Mouse (Mus musculus) liver, embryonic 15.5 days (tissue): Measurements from ENCODE around the gene Cyp2s1. TPM values are rescaled to one million over a fixed set of nuclear protein-coding genes. Genes with fewer than 3 reads are reported as not detected.

Experiments used
- ATAC-seq: fragments of 200-750 bp; cut with Nextera tagmentation; 2 replicates; pipeline ENCODE4 v1.8.0; 2017; ENCODE audit warnings: moderate number of reproducible peaks, mild to moderate bottlenecking, moderate library complexity; ENCODE audit not compliant: insufficient read depth
- H3K27ac ChIP-seq: fragments of 300-500 bp; sonication (generic); replicated peaks from 2 replicates; pipeline ENCODE4 v1.5.1; 2015; ENCODE audit warnings: mild to moderate bottlenecking, inconsistent platforms
- H3K27me3 ChIP-seq: fragments of 300-500 bp; sonication (generic); 2 replicates; pipeline ENCODE4 v1.6.1; 2015; ENCODE audit warnings: mild to moderate bottlenecking, inconsistent platforms
- H3K36me3 ChIP-seq: fragments of 300-500 bp; sonication (generic); replicated peaks from 2 replicates; pipeline ENCODE4 v1.6.1; 2015; ENCODE audit warnings: moderate library complexity, mild to moderate bottlenecking, inconsistent platforms
- H3K4me1 ChIP-seq: fragments of 300-500 bp; sonication (generic); replicated peaks from 2 replicates; pipeline ENCODE4 v1.6.1; 2015; ENCODE audit warnings: inconsistent platforms
- H3K4me2 ChIP-seq: fragments of 300-500 bp; sonication (generic); 2 replicates; pipeline ENCODE4 v1.6.1; 2015; ENCODE audit warnings: moderate library complexity, mild to moderate bottlenecking, inconsistent platforms
- H3K4me3 ChIP-seq: fragments of 300-500 bp; sonication (generic); replicated peaks from 2 replicates; pipeline ENCODE4 v1.5.1; 2015; ENCODE audit warnings: mild to moderate bottlenecking, inconsistent platforms
- H3K9ac ChIP-seq: fragments of 300-500 bp; sonication (generic); 2 replicates; pipeline ENCODE4 v1.6.1; 2015; ENCODE audit warnings: moderate library complexity, mild to moderate bottlenecking, inconsistent platforms
- H3K9me3 ChIP-seq: fragments of 300-500 bp; sonication (generic); replicated peaks from 2 replicates; pipeline ENCODE4 v1.6.1; 2016; ENCODE audit warnings: inconsistent platforms
- WGBS: fragments of 180-500 bp; shearing (Covaris S2); methylation state at CpG from one replicate; pipeline ENCODE4 v1.1.7; 2015; ENCODE audit warnings: mixed read lengths; ENCODE audit not compliant: insufficient replicate concordance; 5-methylcytosine and 5-hydroxymethylcytosine counted together
- polyA plus RNA-seq: library from polyadenylated mRNA; unstranded; fragments of >200 nt; fragmentation: Nextera tagmentation; extraction: Ambion mirVana; gene quantifications from 2 replicates; pipeline ENCODE4 v1.2.1, GENCODE M21; 2015

The Cyp2s1 gene
- 0.46 TPM in 2 replicates for polyA plus RNA-seq

DNA sequence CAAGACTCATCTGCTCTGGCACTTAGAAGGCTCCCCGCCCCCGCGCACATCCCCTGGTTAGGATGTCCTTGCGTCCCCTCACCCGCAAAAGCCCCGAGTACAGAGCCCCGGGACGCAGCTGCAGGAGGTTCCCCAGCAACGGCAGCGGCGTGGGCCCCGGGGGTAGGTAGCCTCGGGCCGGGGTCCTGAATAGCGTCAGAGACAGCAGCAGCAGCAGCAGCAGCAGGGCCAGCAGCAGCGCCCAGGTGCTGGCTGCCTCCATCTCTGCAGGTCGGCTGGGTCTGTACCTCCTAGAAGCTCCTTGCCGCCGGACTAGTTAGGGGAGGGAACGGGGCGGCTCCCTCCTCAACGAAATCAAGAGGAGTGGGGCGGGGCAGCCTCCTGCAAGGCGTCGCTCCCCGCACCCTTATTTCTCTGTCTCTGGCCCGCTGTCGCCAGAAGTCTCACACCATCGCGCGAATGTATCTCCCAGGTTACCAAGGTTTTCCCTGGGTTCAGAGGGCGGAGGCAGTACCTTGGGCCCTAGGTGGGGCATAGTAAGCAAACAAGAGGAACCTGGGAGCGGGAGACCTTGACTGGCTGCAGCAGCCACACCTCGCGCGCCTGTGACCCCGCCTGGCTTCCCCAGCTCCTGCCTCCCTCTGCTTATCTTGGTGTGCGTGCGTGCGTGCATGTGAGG lies at the start of gene Cyp2s1:
Gene Cyp2s1, minus strand, starts transcription at position 673 of the 679 bp plus-strand sequence.
- peak within 1 kb of the TSS; percentile 59 for H3K4me2 ChIP-seq
- no peak for ATAC-seq
- H3K9me3 ChIP-seq: no peaks in the 10 kb centered on the region
- peaks cover 7% of the 10 kb centered on the region for H3K4me1 ChIP-seq
- H3K36me3 ChIP-seq: no peaks in the 10 kb centered on the region
- peak within 1 kb of the TSS; percentile 37 for H3K4me3 ChIP-seq
- WGBS: under 1% methylated on average over 40 of the region's 40 CpGs
- H3K27ac ChIP-seq: no peak within 1 kb of the TSS
- peaks cover 33% of the 10 kb centered on the region for H3K27me3 ChIP-seq
- no peak within 1 kb of the TSS for H3K9ac ChIP-seq

DNA sequence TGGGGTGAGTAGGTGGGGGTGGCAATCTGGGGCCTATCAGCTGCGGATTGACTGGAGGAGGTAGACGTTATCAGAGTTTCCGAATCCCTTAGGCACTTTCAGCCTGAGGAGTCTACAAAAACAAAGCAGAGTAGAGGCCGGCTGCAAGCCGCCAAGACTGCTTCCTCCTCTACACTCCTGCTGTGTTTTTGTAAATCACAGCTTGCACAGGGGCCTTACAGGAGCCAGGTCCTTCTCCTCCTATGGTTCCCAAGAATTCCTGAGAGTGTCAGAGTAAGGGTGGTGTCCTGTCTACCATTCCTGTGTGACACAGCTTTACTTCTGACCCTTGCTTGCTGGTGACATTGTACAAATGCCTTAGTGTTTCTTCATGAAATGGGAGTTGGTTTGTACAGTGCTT lies 48.1 kb upstream of the Cyp2s1 start:
- WGBS: 48% methylated on average over 5 of the region's 5 CpGs

DNA sequence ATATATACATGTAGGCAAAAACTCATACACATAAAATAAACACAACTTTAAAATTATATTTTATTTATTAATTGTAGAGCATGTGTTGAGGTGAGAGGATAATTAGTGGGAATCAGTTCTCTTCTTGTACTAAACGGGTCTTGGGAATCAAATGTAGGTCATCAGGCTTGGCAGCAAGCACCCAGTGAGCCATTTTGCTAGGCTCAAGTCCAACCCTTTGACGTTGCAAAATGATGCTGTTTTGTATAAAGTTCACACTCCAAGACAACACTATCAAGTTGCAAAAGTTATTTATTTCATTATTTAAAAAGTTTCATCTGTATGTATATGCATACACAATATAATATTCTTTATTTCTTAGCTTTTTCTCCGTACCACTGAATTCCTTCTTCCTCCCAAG lies 47.0 kb upstream of the Cyp2s1 start:
- no peak overlapping the region for H3K27ac ChIP-seq
- H3K36me3 ChIP-seq: no peaks in the 10 kb centered on the region
- no peak overlapping the region for H3K9ac ChIP-seq
- no peak for ATAC-seq
- 51% methylated on average over 3 of the region's 3 CpGs for whole genome bisulfite sequencing
- no peaks in the 10 kb centered on the region for H3K9me3 ChIP-seq
- H3K4me1 ChIP-seq: no peaks in the 10 kb centered on the region
- no peaks in the 10 kb centered on the region for H3K27me3 ChIP-seq
- H3K4me2 ChIP-seq: no peak overlapping the region
- no peak overlapping the region for H3K4me3 ChIP-seq

More for the DNA sequence above, 48.1 kb upstream of the Cyp2s1 start:
- no peaks in the 10 kb centered on the region for H3K27me3 ChIP-seq
- ATAC-seq: no peak
- no peak overlapping the region for H3K4me2 ChIP-seq
- no peaks in the 10 kb centered on the region for H3K9me3 ChIP-seq
- no peak overlapping the region for H3K4me3 ChIP-seq
- no peak overlapping the region for H3K9ac ChIP-seq
- H3K27ac ChIP-seq: no peak overlapping the region
- H3K4me1 ChIP-seq: no peaks in the 10 kb centered on the region
- no peaks in the 10 kb centered on the region for H3K36me3 ChIP-seq

DNA sequence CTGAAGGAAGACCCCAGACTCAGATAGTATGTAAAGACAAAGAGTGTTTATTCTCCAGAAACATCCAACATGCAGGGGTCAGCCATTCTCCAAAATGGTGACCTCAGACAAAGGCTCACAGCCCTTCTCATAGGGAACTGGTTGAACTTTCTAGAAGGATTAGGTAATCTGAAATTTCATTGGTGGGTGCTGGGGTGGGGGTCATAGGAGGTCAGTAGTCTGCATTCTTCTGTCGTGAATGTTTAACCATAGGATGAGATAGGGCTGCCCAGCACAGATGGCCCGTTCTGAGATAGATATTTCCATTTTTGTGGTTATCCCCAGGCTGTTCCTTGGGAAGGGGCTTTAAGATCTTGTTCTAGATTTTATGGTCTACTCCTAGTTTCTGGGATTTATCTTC lies 45.7 kb upstream of the Cyp2s1 start:
- no peaks in the 10 kb centered on the region for H3K36me3 ChIP-seq
- no peak overlapping the region for H3K4me3 ChIP-seq
- no peak overlapping the region for H3K4me2 ChIP-seq
- H3K9ac ChIP-seq: no peak overlapping the region
- H3K27ac ChIP-seq: no peak overlapping the region
- H3K27me3 ChIP-seq: no peaks in the 10 kb centered on the region
- WGBS: 36% methylated on average over 2 of the region's 2 CpGs
- peak; percentile 28; the same call in 1 of the 2 replicates for ATAC-seq
- H3K9me3 ChIP-seq: no peaks in the 10 kb centered on the region
- no peaks in the 10 kb centered on the region for H3K4me1 ChIP-seq

DNA sequence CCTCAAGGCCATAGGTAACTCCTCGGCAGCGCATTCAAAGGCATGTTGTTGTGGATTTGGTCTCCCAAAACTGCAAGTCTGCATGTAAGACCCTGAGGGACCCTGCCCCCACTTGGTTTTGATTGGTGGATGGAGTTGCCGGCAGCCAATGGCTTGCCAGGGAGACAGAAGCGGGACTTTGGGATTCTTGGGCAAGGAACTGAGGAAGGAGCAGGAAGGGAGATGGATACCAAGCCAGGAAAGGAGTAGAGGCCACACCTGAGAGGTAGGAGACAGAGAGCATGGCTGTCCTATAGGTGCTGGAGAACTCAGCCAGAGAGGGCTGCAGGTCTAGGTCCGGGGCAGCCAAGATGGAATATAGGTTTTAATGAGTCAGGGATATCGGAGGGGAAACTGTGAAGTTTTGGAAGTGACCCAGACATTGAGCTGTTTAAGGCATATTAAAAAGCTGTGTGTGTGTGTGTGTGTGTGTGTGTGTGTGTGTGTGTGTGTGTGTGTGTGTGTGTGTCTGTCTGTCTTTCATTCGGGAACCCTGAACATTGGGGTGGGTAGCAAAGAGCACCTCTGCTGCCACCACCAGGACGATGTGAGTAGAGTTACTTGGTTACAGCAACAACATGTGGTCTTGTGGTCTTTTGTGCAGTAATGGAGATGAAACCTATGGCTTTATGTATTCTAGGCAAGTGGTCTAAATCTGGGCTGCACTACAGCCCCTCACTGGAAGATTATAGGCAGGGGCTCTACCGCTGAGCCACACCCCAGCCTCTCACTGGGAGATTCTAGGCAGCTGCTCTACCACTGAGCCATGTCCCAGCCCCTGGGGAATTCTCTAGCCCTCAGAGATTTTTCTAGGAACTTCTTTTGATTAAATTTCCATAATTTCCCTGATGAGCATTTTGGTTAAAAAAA lies 43.5 kb upstream of the Cyp2s1 start:
- WGBS: 22% methylated on average over 9 of the region's 9 CpGs
- no peaks in the 10 kb centered on the region for H3K4me1 ChIP-seq
- H3K4me3 ChIP-seq: no peak overlapping the region
- no peak overlapping the region for H3K4me2 ChIP-seq
- no peaks in the 10 kb centered on the region for H3K9me3 ChIP-seq
- H3K27ac ChIP-seq: no peak overlapping the region
- no peaks in the 10 kb centered on the region for H3K27me3 ChIP-seq
- no peak for ATAC-seq
- no peaks in the 10 kb centered on the region for H3K36me3 ChIP-seq
- no peak overlapping the region for H3K9ac ChIP-seq

DNA sequence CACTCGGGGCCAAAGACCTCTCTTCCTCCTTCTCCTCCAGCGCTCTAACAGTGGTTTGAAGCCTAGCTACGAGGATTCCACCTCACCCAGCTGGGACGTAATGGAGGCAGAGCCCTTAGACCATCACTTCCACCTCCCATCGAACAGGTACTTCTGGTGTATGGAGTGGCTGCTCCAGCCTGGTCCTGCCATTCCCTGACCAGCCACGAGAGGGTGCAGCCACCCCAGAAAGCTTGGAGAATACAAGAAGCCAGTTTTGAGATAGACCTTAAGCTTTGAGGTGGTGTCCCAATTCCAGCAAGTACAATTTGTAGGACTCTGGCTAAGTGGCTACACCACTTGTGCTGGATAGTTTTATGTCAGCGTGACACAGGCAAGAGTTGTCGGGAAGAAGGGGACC lies 38.4 kb upstream of the Cyp2s1 start:
- Histone ChIP-seq H3K4me2 (no peak overlapping the region), H3K27me3 (no peaks in the 10 kb centered on the region), H3K4me3 (no peak overlapping the region), H3K27ac (no peak overlapping the region), H3K36me3 (no peaks in the 10 kb centered on the region), H3K9ac (no peak overlapping the region), H3K9me3 (no peaks in the 10 kb centered on the region), H3K4me1 (no peaks in the 10 kb centered on the region)
- ATAC-seq: no peak
- WGBS: 23% methylated on average over 8 of the region's 8 CpGs

DNA sequence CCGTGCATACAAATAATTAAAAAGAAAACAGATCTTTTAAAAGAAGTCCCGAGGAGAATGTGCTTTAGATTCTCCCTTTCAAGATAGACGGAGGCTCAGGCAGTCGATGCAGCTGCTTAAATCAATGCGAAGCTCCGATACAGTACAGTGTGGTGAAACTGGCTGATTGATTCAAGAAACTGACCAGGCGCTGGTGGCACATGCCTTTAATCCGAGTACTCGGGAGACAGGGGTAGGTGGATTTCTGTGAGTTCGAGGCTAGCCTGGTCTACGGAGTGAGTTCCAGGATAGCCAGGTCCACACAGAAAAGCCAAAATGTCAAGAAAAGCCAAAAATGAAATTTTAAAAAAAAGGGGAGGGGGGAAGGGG lies 31.7 kb upstream of the Cyp2s1 start:
- Histone ChIP-seq H3K4me3 (peak overlapping the region; percentile 45), H3K4me2 (peak overlapping the region; percentile 57), H3K27me3 (no peaks in the 10 kb centered on the region), H3K9ac (0 out of 2 replicates have a peak overlapping the region, but pooled peaks have one; percentile 27), H3K9me3 (no peaks in the 10 kb centered on the region), H3K27ac (no peak overlapping the region), H3K4me1 (no peaks in the 10 kb centered on the region), H3K36me3 (no peaks in the 10 kb centered on the region)
- WGBS: 20% methylated on average over 11 of the region's 11 CpGs
- no peak for ATAC-seq

DNA sequence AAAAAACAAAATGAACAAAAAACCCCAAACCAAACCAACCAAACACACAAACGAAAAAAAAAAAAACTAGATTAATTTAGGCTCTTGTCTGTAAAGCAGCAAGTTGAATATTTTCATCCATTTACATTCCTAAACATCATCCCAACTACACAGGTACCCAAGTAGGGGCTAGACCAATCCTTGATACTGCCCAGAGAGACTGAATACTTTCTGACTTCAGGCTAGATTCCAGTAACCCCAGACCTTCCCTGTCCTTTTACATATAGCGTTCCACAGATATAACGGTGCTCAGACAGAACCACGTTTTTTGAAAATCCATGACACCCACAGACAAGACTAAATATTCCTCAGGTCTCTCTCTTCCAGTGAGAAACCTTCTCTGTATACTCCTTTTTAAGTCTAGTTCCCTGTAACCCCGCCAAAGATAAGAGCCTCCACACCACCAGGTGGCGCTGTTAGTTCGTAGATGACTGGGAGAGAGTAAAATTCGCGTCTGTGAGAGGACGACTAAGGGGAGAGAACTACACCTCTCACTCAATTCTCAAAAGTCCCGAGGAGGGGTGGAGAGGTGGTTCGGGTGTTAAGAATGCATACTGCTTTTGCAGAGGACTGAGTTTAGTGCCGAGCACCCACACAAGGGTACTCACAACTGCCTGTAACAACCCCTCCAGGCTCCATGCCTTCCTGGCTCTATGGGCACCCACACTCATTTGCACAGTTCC lies 31.2 kb upstream of the Cyp2s1 start:
- ATAC-seq: no peak
- 0 out of 2 replicates have a peak overlapping the region, but pooled peaks have one; percentile 27 for H3K9ac ChIP-seq
- no peaks in the 10 kb centered on the region for H3K27me3 ChIP-seq
- no peak overlapping the region for H3K27ac ChIP-seq
- H3K4me2 ChIP-seq: peak overlapping the region; percentile 57
- peak overlapping the region; percentile 45 for H3K4me3 ChIP-seq
- no peaks in the 10 kb centered on the region for H3K36me3 ChIP-seq
- WGBS: 9% methylated on average over 13 of the region's 13 CpGs
- no peaks in the 10 kb centered on the region for H3K4me1 ChIP-seq
- H3K9me3 ChIP-seq: no peaks in the 10 kb centered on the region

DNA sequence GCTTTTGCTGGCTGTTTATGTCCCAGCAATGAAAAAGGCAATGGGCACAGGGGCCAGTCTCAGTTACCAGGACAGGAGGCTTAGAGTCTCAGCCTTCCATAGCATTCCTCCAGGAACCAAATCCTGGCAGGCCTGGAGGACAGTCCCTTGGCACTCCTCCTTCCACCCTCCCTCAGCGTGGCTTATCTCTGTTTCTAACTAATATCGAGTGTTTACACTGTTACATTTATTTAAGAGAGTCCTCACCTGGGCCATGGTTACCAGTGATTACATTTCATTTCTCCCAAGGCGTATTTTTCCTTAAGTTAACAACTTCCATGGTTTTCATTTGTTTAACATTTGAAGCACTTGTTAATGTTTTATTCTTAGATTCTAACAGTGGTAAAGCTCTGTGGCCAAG lies 28.2 kb upstream of the Cyp2s1 start:
- WGBS: 50% methylated on average over 3 of the region's 3 CpGs
- Histone ChIP-seq H3K36me3 (no peaks in the 10 kb centered on the region), H3K9ac (no peak overlapping the region), H3K4me2 (no peak overlapping the region), H3K4me1 (no peaks in the 10 kb centered on the region), H3K27ac (no peak overlapping the region), H3K27me3 (no peaks in the 10 kb centered on the region), H3K9me3 (no peaks in the 10 kb centered on the region), H3K4me3 (no peak overlapping the region)
- no peak for ATAC-seq

DNA sequence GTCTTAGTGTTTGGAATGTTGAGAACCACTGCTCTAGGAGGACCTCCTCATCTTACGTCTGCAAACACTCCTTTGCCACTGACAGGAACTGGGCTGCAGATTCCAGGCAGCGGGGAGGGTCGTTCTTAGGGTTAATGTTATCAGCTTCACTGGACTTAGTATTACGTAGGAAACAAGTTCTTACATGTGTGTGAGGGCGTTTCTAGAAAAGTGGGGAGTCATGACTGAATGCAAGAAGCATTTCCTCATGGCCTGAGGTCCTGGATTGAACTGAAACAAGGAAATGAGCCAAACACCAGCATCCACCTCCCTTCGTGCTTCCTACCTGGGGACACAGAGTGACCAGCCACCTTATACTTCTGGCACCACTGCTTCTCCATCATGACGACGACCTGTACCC lies 27.7 kb upstream of the Cyp2s1 start:
- 51% methylated on average over 8 of the region's 8 CpGs for WGBS
- H3K36me3 ChIP-seq: no peaks in the 10 kb centered on the region
- no peak overlapping the region for H3K4me2 ChIP-seq
- no peaks in the 10 kb centered on the region for H3K4me1 ChIP-seq
- no peak overlapping the region for H3K9ac ChIP-seq
- no peak overlapping the region for H3K27ac ChIP-seq
- H3K4me3 ChIP-seq: no peak overlapping the region
- no peaks in the 10 kb centered on the region for H3K27me3 ChIP-seq
- no peak for ATAC-seq
- no peaks in the 10 kb centered on the region for H3K9me3 ChIP-seq

DNA sequence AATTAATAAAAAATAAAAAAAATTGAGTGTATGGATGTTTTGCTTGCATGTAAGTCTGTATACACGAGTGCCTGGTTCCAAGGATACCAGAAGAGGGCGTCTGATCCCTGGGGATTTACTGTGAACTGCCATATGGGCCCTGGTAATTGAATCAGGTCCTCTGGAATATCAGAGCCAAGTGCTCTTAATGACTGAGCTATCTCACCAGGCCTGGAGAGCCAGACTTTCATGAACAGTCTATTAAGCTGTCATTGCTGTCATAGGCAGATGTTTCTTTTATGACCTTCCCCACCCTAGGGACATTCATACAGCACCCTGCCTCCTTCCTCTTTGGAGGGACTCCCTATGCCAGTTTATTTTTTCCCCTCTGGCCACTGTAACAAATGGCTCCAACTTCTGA lies 26.8 kb upstream of the Cyp2s1 start:
- Histone ChIP-seq H3K9me3 (no peaks in the 10 kb centered on the region), H3K4me3 (no peak overlapping the region), H3K4me2 (no peak overlapping the region), H3K9ac (no peak overlapping the region), H3K4me1 (no peaks in the 10 kb centered on the region), H3K27ac (no peak overlapping the region), H3K27me3 (no peaks in the 10 kb centered on the region), H3K36me3 (no peaks in the 10 kb centered on the region)
- WGBS: 25% methylated on average over 2 of the region's 2 CpGs
- no peak for ATAC-seq
